Mouse (Mus musculus) cerebellum, adult 2 months (tissue): ENCODE data around the gene Ppp3r1.

Experiments
- CTCF ChIP-seq: fragments of 200-500 bp; IDR thresholded peaks from 2 replicates; pipeline ENCODE4 v1.5.1; 2011; ENCODE audit warnings: low read depth, mild to moderate bottlenecking, control low read depth, low read length, moderate library complexity, borderline replicate concordance; ENCODE audit not compliant: insufficient read depth
- POLR2A ChIP-seq: fragments of 200-500 bp; IDR thresholded peaks from 2 replicates; pipeline ENCODE4 v1.6.1; 2011; ENCODE audit warnings: low read length, control low read depth, borderline replicate concordance; ENCODE audit not compliant: insufficient read depth

DNA sequence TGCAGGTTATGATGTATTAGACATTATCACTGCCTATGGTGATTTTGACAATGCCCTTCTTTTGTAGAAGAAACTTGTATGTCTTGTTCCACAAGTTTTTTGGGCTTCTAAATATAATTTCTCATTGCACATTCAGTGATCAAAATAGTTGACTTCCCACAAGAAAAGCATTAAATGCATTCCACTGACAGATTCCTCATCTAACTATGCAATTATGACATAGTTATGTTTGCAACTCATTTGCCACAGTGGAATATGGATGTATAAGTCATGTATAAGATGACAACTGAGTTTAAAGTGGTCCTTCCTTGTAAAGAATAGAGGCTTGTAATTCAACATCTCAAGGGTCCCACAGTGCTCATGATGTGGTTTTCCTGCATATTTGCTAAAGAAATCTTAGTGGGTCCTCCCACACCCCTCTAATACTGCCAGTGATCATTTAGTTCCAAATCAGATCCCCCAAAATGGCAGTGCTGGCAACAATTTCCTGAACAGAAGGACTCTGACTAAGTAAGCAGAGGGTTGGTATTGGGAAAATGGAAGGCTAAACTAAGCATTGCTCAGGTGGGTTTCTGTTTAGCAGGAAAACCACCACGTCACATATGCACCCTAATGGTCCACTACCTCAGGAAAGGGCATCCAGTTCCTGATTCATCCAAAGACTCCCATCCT, 46.5 kb upstream of the Ppp3r1 start:
- no peak for TF ChIP-seq POLR2A
- TF ChIP-seq CTCF: no peak
